9 mouse cellular contexts compared by ENCODE assay signal in the genomic region with DNA sequence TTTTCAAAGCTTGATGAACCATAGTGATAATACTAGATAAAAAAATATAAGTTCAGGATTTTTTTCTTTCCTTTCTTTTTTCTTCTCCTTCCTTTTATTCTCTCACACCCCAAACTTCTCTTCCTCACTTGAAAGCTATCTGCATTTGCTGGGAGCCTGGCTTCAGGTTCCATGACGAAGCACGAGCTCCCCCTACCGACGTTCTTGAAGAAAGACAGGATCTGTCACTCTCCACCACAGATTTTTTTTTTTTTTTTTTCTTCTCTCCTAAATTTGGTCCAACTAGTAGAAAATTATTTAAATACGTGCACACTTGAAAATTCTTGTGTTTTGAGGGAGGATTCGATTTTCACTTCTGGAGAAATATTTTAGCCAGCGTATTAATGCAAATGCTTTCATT.
A peak's percentile ranks its signal among the peaks of the same experiment; 100 is the strongest.
DNase-seq lines count a peak whose midpoint lies in the region; ATAC-seq lines count a peak whose summit lies in the region.
"Had no signal": no experiment of that assay in that cellular context is flagged by ENCODE, and none has a peak within 500 bp of the region (broad histone marks: within the 10 kb centered on the region; RNA-seq: fewer than 3 reads in every experiment).

No protein-coding gene starts in this region.

- no peak overlapping the region for H3K27ac ChIP-seq in hindbrain, embryonic 11.5 days (ENCODE audit: low read depth, low read length)
- no peak overlapping the region for H3K27ac ChIP-seq in hindbrain, embryonic 13.5 days
- H3K27ac ChIP-seq: midbrain, embryonic 12.5 days had no signal

- no peak overlapping the region for H3K9ac ChIP-seq in hindbrain, embryonic 11.5 days (ENCODE audit: low read depth, low read length)
- no peak overlapping the region for H3K9ac ChIP-seq in hindbrain, embryonic 13.5 days
- H3K9ac ChIP-seq: midbrain, embryonic 12.5 days had no signal

- 3% methylated on average over 7 of the region's 7 CpGs for WGBS in hindbrain, embryonic 11.5 days
- WGBS in hindbrain, embryonic 13.5 days = 5% methylated on average over 7 of the region's 7 CpGs

- no peaks in the 10 kb centered on the region for H3K9me3 ChIP-seq in hindbrain, embryonic 11.5 days (ENCODE audit: control insufficient read depth, low read length)
- H3K9me3 ChIP-seq in hindbrain, embryonic 13.5 days = no peaks in the 10 kb centered on the region
- H3K9me3 ChIP-seq: midbrain, embryonic 12.5 days had no signal

- no peaks in the 10 kb centered on the region for H3K36me3 ChIP-seq in hindbrain, embryonic 11.5 days (ENCODE audit: control insufficient read depth, insufficient read depth, low read length)
- H3K36me3 ChIP-seq in hindbrain, embryonic 13.5 days = no peaks in the 10 kb centered on the region
- H3K36me3 ChIP-seq: midbrain, embryonic 12.5 days had no signal

- H3K4me1 ChIP-seq in hindbrain, embryonic 11.5 days (replicated peaks; ENCODE audit: control insufficient read depth, insufficient read depth, low read length) = no peaks in the 10 kb centered on the region
- H3K4me1 ChIP-seq in hindbrain, embryonic 13.5 days (replicated peaks) = peaks cover 5% of the 10 kb centered on the region; the same call in 1 of the 2 replicates
- H3K4me1 ChIP-seq: midbrain, embryonic 12.5 days had no signal

- H3K27me3 ChIP-seq in hindbrain, embryonic 11.5 days (ENCODE audit: control insufficient read depth, insufficient read depth, low read length) = no peaks in the 10 kb centered on the region
- H3K27me3 ChIP-seq in hindbrain, embryonic 13.5 days = no peaks in the 10 kb centered on the region
- H3K27me3 ChIP-seq: midbrain, embryonic 12.5 days had no signal

- DNase-seq in hindbrain, embryonic 11.5 days (ENCODE audit: low spot score) = peak; percentile 79
- DNase-seq in 3T3-L1 (ENCODE audit: low read depth, low spot score) = peak; percentile 83
- DNase-seq in MN1 (ENCODE audit: low spot score) = peak; percentile 29
- peak; percentile 55 to 64 for DNase-seq in cerebellum, adult 18-20 months
- DNase-seq in frontal cortex, postnatal 36 days (ENCODE audit: low spot score in 2 of 2) = peak; percentile 22 to 25
- peak; percentile 28 for DNase-seq in lung, postnatal 25 days (ENCODE audit: low spot score)
- DNase-seq in thymus, postnatal 0 days (ENCODE audit: low spot score) = peak; percentile 40

- no peak overlapping the region for H3K4me3 ChIP-seq in hindbrain, embryonic 11.5 days (ENCODE audit: low read depth, low read length)
- H3K4me3 ChIP-seq in hindbrain, embryonic 13.5 days = no peak overlapping the region
- H3K4me3 ChIP-seq: midbrain, embryonic 12.5 days had no signal

- ATAC-seq in hindbrain, embryonic 11.5 days (ENCODE audit: low FRiP score) = no peak
- no peak for ATAC-seq in hindbrain, embryonic 13.5 days (ENCODE audit: low FRiP score)

- no peak overlapping the region for H3K4me2 ChIP-seq in hindbrain, embryonic 11.5 days (replicated peaks; ENCODE audit: low read depth, low read length)
- no peak overlapping the region for H3K4me2 ChIP-seq in hindbrain, embryonic 13.5 days
- H3K4me2 ChIP-seq: midbrain, embryonic 12.5 days had no signal

Comparison
In these comparisons a context has a peak if more than half of its experiments do, and no peak if none do; other contexts are left out.
1. DNase-seq: peak in every context shown above with its lines; median percentile 83 in 3T3-L1; 79 in hindbrain, embryonic 11.5 days; 60 in cerebellum, adult 18-20 months; 40 in thymus, postnatal 0 days; 29 in MN1; 28 in lung, postnatal 25 days; 24 in frontal cortex, postnatal 36 days.